Mouse (Mus musculus) heart, adult 2 months (tissue): ENCODE measurements around the gene Arid1a.

Source experiments
- EP300 ChIP-seq: fragments of 200-500 bp; IDR thresholded peaks from 2 replicates; pipeline ENCODE4 v1.6.1; 2011; ENCODE audit warnings: low read depth, low read length, control low read depth; ENCODE audit not compliant: insufficient read depth
- POLR2A ChIP-seq: fragments of 200-500 bp; IDR thresholded peaks from 2 replicates; pipeline ENCODE4 v1.6.1; 2011; ENCODE audit warnings: mild to moderate bottlenecking, low read depth, low read length, control low read depth; ENCODE audit not compliant: insufficient read depth

- TF ChIP-seq POLR2A (no peak), EP300 (no peak)
Observed at GRCm38 (mm10) chr4:133651986-133652385, 104.6 kb downstream of the Arid1a start.
